Mouse (Mus musculus) spleen, adult 2 months (tissue): ENCODE measurements around the gene Ehf. TPM values are rescaled to one million over a fixed set of nuclear protein-coding genes. Genes with fewer than 3 reads are reported as not detected.

Source experiments
- DNase-seq, 2 experiments: peaks; one replicate each; pipeline versions ENCODE4 v3.0.0 to v3.0.0-alpha.2; 2012 to 2021; ENCODE audit warnings: low spot score in 2 of 2, low read depth in 1 of 2
- H3K27ac ChIP-seq: fragments of 200-500 bp; 2 replicates; pipeline ENCODE4 v1.5.1; 2012; ENCODE audit warnings: low read length, inconsistent platforms; ENCODE audit not compliant: insufficient read depth
- H3K27me3 ChIP-seq: fragments of 200-500 bp; 2 replicates; pipeline ENCODE4 v1.6.1; 2012; ENCODE audit warnings: mild to moderate bottlenecking, moderate library complexity, low read length, inconsistent platforms; ENCODE audit not compliant: control insufficient read depth, insufficient read depth
- H3K36me3 ChIP-seq: fragments of 200-500 bp; 2 replicates; pipeline ENCODE4 v1.6.1; 2012; ENCODE audit warnings: mild to moderate bottlenecking, low read length, inconsistent platforms; ENCODE audit not compliant: control insufficient read depth, insufficient read depth
- H3K4me1 ChIP-seq: fragments of 200-500 bp; 2 replicates; pipeline ENCODE4 v1.6.1; 2011; ENCODE audit warnings: inconsistent platforms; ENCODE audit not compliant: control insufficient read depth, insufficient read depth, insufficient read length
- H3K4me3 ChIP-seq: fragments of 200-500 bp; 2 replicates; pipeline ENCODE4 v1.5.1; 2011; ENCODE audit warnings: mild to moderate bottlenecking, inconsistent platforms; ENCODE audit not compliant: insufficient read depth, insufficient read length; ENCODE audit errors: extremely low read depth
- CTCF ChIP-seq: fragments of 200-500 bp; IDR thresholded peaks from 2 replicates; pipeline ENCODE4 v1.5.1; 2011; ENCODE audit warnings: mild to moderate bottlenecking, inconsistent platforms; ENCODE audit not compliant: insufficient read depth, insufficient read length, insufficient replicate concordance; ENCODE audit errors: extremely low read depth
- POLR2A ChIP-seq: fragments of 200-500 bp; IDR thresholded peaks from 2 replicates; pipeline ENCODE4 v1.6.1; 2011; ENCODE audit warnings: low read depth, low read length, inconsistent platforms
- WGBS: fragments of 180-500 bp; shearing (Covaris S2); methylation state at CpG from one replicate; pipeline ENCODE4 v1.1.7; 2018; 5-methylcytosine and 5-hydroxymethylcytosine counted together
- polyA plus RNA-seq: library from polyadenylated mRNA; depleted of rRNA; stranded (reverse); fragments of >200 nt; gene quantifications from 2 replicates; pipeline ENCODE4 v1.2.3, GENCODE M21; 2012

Ehf gene
- polyA plus RNA-seq, 1 experiment: 3.2 TPM

- TF ChIP-seq CTCF (no peak), POLR2A (no peak)
Observed at GRCm38 (mm10) chr2:103287716-103288115, 15.4 kb downstream of the Ehf start.

DNA sequence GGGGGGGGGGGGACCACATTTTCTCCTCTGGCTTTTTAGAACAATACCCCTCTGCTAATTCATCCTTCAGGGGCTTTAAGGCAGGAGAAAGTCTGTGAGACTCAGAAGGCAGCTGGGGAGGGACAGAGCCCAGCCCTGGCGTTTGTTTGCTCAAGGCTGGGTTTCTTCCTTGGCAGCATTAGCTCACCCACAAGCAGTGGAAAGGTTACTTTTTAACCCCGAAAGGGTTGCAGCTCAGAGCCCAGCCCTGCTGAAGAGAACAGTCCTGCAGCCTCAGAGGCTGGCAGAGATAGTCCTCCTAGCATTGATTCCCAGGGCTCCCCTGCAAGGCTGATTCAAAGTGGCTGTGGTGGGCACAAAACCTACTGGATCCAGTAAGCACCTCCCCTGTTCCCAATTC, 17.5 kb downstream of the Ehf start:
- DNase-seq: no peak
- H3K27ac ChIP-seq: no peak overlapping the region
- H3K27me3 ChIP-seq: no peaks in the 10 kb centered on the region
- 58% methylated on average over 2 of the region's 2 CpGs for WGBS
- no peaks in the 10 kb centered on the region for H3K4me1 ChIP-seq
- H3K4me3 ChIP-seq: no peak overlapping the region
- no peak for TF ChIP-seq CTCF
- TF ChIP-seq POLR2A: no peak
- H3K36me3 ChIP-seq: no peaks in the 10 kb centered on the region

More at GRCm38 (mm10) chr2:103287716-103288115, 15.4 kb downstream of the Ehf start:
- H3K36me3 ChIP-seq: no peaks in the 10 kb centered on the region
- 89% methylated on average over 5 of the region's 5 CpGs for WGBS
- DNase-seq: no peak
- H3K27ac ChIP-seq: no peak overlapping the region
- H3K4me1 ChIP-seq: no peaks in the 10 kb centered on the region
- H3K4me3 ChIP-seq: no peak overlapping the region
- no peaks in the 10 kb centered on the region for H3K27me3 ChIP-seq

DNA sequence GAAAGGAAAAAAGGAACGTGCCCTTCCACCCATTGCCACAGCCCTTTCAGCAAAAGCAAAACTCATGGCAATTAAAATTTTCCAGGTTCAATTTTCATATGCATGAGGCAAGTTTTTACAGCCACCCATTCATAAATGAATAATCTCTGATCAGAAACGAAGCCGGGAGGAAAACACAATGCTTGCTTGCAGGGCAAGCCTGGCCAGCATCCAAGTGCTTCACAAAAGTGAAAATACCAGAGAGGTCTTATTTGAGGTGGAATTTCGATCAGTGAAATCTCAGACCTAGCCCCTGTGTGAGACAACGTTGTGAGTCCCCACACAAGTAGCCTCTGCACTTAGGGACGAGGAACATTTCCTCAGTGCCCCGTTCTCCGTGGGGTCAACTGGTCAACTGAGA, 19.3 kb downstream of the Ehf start:
- no peaks in the 10 kb centered on the region for H3K36me3 ChIP-seq
- H3K27ac ChIP-seq: no peak overlapping the region
- H3K27me3 ChIP-seq: no peaks in the 10 kb centered on the region
- WGBS: 71% methylated on average over 8 of the region's 8 CpGs
- H3K4me1 ChIP-seq: no peaks in the 10 kb centered on the region
- TF ChIP-seq POLR2A (no peak), CTCF (no peak)
- DNase-seq: no peak
- H3K4me3 ChIP-seq: no peak overlapping the region

- H3K36me3 ChIP-seq: no peaks in the 10 kb centered on the region
- no peak overlapping the region for H3K27ac ChIP-seq
- TF ChIP-seq POLR2A (no peak), CTCF (no peak)
- no peaks in the 10 kb centered on the region for H3K4me1 ChIP-seq
- WGBS: 20% methylated on average over 8 of the region's 8 CpGs
- no peaks in the 10 kb centered on the region for H3K27me3 ChIP-seq
- no peak for DNase-seq
- H3K4me3 ChIP-seq: no peak overlapping the region
Observed at GRCm38 (mm10) chr2:103282184-103282750, 20.8 kb downstream of the Ehf start.

DNA sequence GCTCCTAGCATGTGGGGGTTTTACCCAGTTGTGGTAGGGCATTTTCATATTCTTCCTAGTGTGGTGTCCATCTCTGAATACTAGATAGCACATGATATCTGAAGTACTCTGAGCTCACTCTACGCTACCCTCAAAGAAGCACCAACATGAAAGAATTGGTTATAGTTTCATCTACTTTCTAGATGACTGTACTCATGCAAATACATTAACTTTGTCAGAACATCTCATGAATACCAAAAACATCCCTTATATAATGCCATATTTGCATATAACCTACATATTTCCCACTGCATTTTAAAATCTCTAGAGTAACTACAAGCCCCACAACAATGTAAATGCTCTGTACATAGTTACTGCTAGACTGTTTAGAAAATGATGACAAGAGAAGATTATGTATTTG, 23.2 kb downstream of the Ehf start:
- DNase-seq: no peak

GRCm38 (mm10) chr2:103278476-103278875, 24.6 kb downstream of the Ehf start:
- no peaks in the 10 kb centered on the region for H3K36me3 ChIP-seq
- no peak overlapping the region for H3K27ac ChIP-seq
- DNase-seq: no peak
- no peak overlapping the region for H3K4me3 ChIP-seq
- no peaks in the 10 kb centered on the region for H3K27me3 ChIP-seq
- TF ChIP-seq CTCF (no peak), POLR2A (no peak)
- no peaks in the 10 kb centered on the region for H3K4me1 ChIP-seq
- 91% methylated on average over 1 of the region's 1 CpGs for WGBS

More for the DNA sequence above, 23.2 kb downstream of the Ehf start:
- Histone ChIP-seq H3K27me3 (no peaks in the 10 kb centered on the region), H3K27ac (no peak overlapping the region), H3K36me3 (no peaks in the 10 kb centered on the region), H3K4me3 (no peak overlapping the region), H3K4me1 (no peaks in the 10 kb centered on the region)
- no peak for TF ChIP-seq POLR2A
- no peak for TF ChIP-seq CTCF
- 79% methylated on average over 1 of the region's 1 CpGs for WGBS

GRCm38 (mm10) chr2:103277794-103278193, 25.3 kb downstream of the Ehf start:
- Histone ChIP-seq H3K4me1 (no peaks in the 10 kb centered on the region), H3K4me3 (no peak overlapping the region), H3K36me3 (no peaks in the 10 kb centered on the region), H3K27me3 (no peaks in the 10 kb centered on the region), H3K27ac (no peak overlapping the region)
- TF ChIP-seq POLR2A (no peak), CTCF (no peak)
- 86% methylated on average over 1 of the region's 1 CpGs for WGBS
- no peak for DNase-seq
